Mouse (Mus musculus) midbrain, embryonic 14.5 days (tissue): ENCODE measurements around the gene Ctdsp2. TPM values are rescaled to one million over a fixed set of nuclear protein-coding genes. Genes with fewer than 3 reads are reported as not detected.
A peak's percentile ranks its signal among the peaks of the same experiment; 100 is the strongest.

Experiments used
- ATAC-seq: fragments of 200-750 bp; cut with Nextera tagmentation; 2 replicates; pipeline ENCODE4 v1.8.0; 2017; ENCODE audit warnings: moderate number of reproducible peaks, moderate library complexity; ENCODE audit not compliant: low FRiP score, low TSS enrichment
- DNase-seq: peaks from one replicate; pipeline ENCODE4 v3.0.0-alpha.2; 2015
- H3K27ac ChIP-seq: fragments of 300-500 bp; sonication (generic); replicated peaks from 2 replicates; pipeline ENCODE4 v1.5.1; 2014; ENCODE audit warnings: mild to moderate bottlenecking, low read depth, low read length, moderate library complexity
- H3K27me3 ChIP-seq: fragments of 300-500 bp; sonication (generic); 2 replicates; pipeline ENCODE4 v1.6.1; 2014; ENCODE audit warnings: low read length, control low read depth, mixed read lengths; ENCODE audit not compliant: control insufficient read depth, insufficient read depth
- H3K36me3 ChIP-seq: fragments of 300-500 bp; sonication (generic); 2 replicates; pipeline ENCODE4 v1.6.1; 2014; ENCODE audit warnings: low read length, control low read depth; ENCODE audit not compliant: control insufficient read depth, insufficient read depth
- H3K4me1 ChIP-seq: fragments of 300-500 bp; sonication (generic); 2 replicates; pipeline ENCODE4 v1.6.1; 2014; ENCODE audit warnings: mild to moderate bottlenecking, antibody characterized with exemption, low read length, control low read depth; ENCODE audit not compliant: control insufficient read depth, insufficient read depth
- H3K4me2 ChIP-seq: fragments of 300-500 bp; sonication (generic); 2 replicates; pipeline ENCODE4 v1.6.1; 2014; ENCODE audit warnings: mild to moderate bottlenecking, low read length, moderate library complexity
- H3K4me3 ChIP-seq: fragments of 300-500 bp; sonication (generic); replicated peaks from 2 replicates; pipeline ENCODE4 v1.5.1; 2014; ENCODE audit warnings: low read depth, low read length
- H3K9ac ChIP-seq: fragments of 300-500 bp; sonication (generic); replicated peaks from 2 replicates; pipeline ENCODE4 v1.6.1; 2014; ENCODE audit warnings: mild to moderate bottlenecking, low read length, moderate library complexity
- H3K9me3 ChIP-seq: fragments of 300-500 bp; sonication (generic); 2 replicates; pipeline ENCODE4 v1.6.1; 2016; ENCODE audit warnings: low read length, control low read depth, mixed read lengths; ENCODE audit not compliant: control insufficient read depth
- WGBS: fragments of 180-500 bp; shearing (Covaris S2); extraction: QIAGEN DNeasy Blood & Tissue Kit; methylation state at CpG from one replicate; pipeline ENCODE4 v1.1.7; 2014; 5-methylcytosine and 5-hydroxymethylcytosine counted together
- polyA plus RNA-seq: library from polyadenylated mRNA; unstranded; fragments of >200 nt; fragmentation: Nextera tagmentation; extraction: Ambion mirVana; gene quantifications from 2 replicates; pipeline ENCODE4 v1.2.1, GENCODE M21; 2014

The Ctdsp2 gene
- polyA plus RNA-seq, 1 experiment from 2014 or later = 26.2 TPM

DNA sequence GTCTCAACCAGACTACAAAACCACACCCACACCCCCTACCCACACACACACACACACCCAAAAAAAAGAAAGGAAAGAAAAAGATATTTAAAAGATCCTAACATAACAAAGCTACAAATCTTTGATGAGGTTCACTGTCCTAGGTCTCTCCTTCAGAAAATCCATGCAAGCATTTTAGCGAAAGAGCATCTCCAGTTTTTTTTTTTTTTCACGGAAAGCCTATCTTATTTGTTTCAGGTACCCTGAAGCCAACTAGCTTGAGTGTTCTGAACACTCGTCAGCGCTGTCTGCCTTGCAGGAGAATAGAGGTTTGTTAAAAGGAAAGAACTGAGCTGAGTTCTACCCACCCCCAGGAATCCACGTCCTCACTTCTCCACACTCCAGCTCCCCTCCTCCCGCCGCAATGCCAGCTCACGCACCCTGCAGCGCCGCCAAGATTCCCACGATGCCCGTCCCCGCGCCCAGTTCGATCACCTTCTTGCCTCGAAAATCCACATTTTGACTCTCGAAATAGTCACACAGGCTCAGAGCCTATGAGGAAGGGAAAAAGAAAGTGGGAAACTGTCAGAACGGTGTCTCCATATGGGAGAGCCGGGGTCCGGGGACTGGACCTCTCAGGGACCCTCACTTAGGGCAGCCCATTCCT is 62.2 kb downstream of the Ctdsp2 start:
- WGBS = 1% methylated on average over 20 of the region's 20 CpGs
- Histone ChIP-seq H3K9me3 (no peaks in the 10 kb centered on the region), H3K9ac (peak overlapping the region; percentile 64), H3K27ac (no peak overlapping the region), H3K27me3 (no peaks in the 10 kb centered on the region; the same call in 1 of the 2 replicates), H3K4me2 (peak overlapping the region; percentile 77), H3K4me1 (peaks cover 3% of the 10 kb centered on the region; the same call in 1 of the 2 replicates), H3K36me3 (no peaks in the 10 kb centered on the region), H3K4me3 (peak overlapping the region; percentile 65)
- ATAC-seq (peak; percentile 19; the same call in 1 of the 2 replicates), DNase-seq (peak; percentile 42)

DNA sequence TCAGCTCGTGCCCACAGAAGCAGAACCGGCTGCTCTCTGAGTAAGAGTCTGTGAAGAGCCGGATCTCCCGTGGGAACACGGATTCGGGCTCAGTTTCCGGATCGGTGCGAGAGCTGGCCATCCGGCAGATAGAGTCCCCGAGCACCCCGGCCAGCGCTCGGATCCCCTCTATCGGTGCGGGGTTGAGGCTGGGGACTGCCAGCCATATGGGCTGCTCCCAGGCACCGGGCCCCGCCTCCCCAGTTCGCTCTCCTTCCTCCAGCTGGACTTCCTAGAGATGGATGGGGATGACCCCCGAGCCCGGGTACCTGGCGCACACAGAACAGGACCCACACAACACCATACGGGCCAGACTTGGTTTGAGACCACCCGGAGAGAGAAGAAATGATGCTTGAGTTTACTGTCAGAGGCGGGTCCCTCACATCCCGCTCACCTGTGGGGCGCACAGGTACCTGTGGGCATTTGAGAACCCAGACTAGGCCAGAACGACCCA is 62.8 kb downstream of the Ctdsp2 start, which contains the start of the genes Mettl1 and Eef1akmt3:
Gene Mettl1, plus strand, starts transcription at position 141 of the 493 bp plus-strand sequence.
Gene Eef1akmt3, minus strand, starts transcription at position 240 of the 493 bp plus-strand sequence.
- Histone ChIP-seq H3K9ac (peak within 1 kb of the TSS; percentile 64), H3K9me3 (no peaks in the 10 kb centered on the region), H3K27ac (0 out of 2 replicates have a peak within 1 kb of the TSS, but pooled peaks have one; percentile 26), H3K4me3 (peak within 1 kb of the TSS; percentile 65), H3K36me3 (no peaks in the 10 kb centered on the region), H3K27me3 (no peaks in the 10 kb centered on the region; the same call in 1 of the 2 replicates), H3K4me2 (peak within 1 kb of the TSS; percentile 77), H3K4me1 (peaks cover 3% of the 10 kb centered on the region; the same call in 1 of the 2 replicates)
- DNase-seq (peak; percentile 60), ATAC-seq (peak; percentile 74)
- under 1% methylated on average over 28 of the region's 28 CpGs for WGBS

DNA sequence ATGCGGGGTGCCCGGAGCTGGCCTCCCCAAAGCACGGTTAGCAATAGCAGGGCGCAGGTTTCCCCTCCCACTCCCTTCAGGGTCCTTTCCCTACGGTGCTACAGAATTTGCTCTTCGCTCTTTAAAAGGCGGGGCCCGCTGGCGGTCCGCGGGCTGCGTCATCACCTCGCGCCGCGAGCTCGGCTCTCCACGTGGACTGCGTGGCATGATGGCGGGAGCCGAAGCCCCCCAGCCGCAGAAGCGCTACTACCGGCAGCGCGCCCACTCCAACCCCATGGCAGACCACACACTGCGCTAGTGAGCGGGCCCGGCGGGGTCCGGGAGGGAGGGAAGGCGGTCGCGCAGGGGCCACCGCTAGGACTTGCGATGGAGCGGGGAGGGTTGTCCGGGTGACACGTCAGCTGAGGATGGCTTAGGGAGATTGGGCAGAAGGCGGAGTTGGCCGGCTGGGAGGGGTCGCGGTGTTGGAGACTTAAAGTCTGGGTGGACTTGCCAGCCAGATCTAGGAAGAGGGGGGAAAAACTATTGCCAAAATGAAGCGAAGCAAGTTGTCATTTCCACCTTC is 63.3 kb downstream of the Ctdsp2 start:
- H3K9ac ChIP-seq = peak overlapping the region; percentile 64
- H3K9me3 ChIP-seq = no peaks in the 10 kb centered on the region
- H3K4me2 ChIP-seq = peak overlapping the region; percentile 77
- ATAC-seq (peak; percentile 86), DNase-seq (peak; percentile 97)
- H3K4me3 ChIP-seq = peak overlapping the region; percentile 65
- H3K4me1 ChIP-seq = peaks cover 3% of the 10 kb centered on the region; the same call in 1 of the 2 replicates
- H3K36me3 ChIP-seq = no peaks in the 10 kb centered on the region
- H3K27me3 ChIP-seq = no peaks in the 10 kb centered on the region; the same call in 1 of the 2 replicates
- 0 out of 2 replicates have a peak overlapping the region, but pooled peaks have one; percentile 26 for H3K27ac ChIP-seq
- WGBS = under 1% methylated on average over 44 of the region's 44 CpGs

DNA sequence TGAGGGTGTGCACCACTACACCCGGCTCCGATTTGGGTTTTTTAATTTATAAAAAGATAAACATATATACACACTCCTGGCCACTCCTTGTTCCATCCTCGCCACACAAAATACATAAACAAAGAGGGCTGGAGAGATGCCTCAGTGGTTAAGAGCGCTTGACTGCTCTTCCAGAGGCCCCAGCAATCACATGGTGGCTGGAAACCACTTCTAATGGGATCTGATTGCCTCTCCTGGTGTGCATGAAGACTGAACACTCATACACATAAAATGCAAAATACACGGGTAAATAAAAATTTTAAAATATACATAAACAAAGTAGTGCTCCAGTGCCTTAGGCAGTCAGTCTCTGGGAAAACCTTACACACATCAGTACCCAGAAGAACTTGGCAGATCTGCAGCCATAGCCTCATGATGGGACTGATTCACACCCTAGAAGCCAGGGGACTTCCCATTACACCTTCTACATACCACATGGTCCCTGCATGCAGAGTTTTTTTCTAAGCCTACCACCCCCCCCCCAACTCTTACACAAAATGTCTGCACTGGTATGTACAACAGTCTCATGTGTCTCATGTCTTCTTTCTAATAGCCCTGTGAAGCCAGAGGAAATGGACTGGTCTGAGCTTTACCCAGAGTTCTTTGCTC is 64.1 kb downstream of the Ctdsp2 start:
- Histone ChIP-seq H3K4me3 (peak overlapping the region; percentile 65), H3K9me3 (no peaks in the 10 kb centered on the region), H3K27me3 (peaks cover 1% of the 10 kb centered on the region), H3K36me3 (no peaks in the 10 kb centered on the region), H3K9ac (peak overlapping the region; percentile 24; the same call in 1 of the 2 replicates), H3K4me1 (peaks cover 3% of the 10 kb centered on the region; the same call in 1 of the 2 replicates), H3K4me2 (peak overlapping the region; percentile 77), H3K27ac (no peak overlapping the region)
- DNase-seq (no peak), ATAC-seq (no peak)
- 18% methylated on average over 5 of the region's 5 CpGs for WGBS

DNA sequence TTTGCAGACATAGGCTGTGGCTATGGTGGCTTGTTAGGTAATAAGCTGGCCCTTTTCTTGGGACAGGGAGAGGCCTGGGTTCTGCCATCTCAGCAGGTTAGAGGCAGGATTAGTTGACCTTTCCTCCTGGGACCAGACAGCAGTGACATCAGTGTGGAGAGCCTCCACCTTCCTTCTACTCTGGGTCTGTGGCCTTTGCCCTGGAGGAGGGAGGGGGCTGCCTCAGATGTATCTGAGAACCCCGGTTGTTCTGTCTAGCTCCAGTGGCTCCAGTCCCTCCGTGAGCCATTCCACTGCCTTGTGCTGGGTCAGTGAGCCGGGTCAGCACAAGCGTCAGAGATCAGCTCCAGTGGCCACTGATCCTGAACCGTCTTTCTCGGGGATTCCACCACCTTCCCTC is 64.7 kb downstream of the Ctdsp2 start:
- peaks cover 3% of the 10 kb centered on the region; the same call in 1 of the 2 replicates for H3K4me1 ChIP-seq
- H3K9me3 ChIP-seq = no peaks in the 10 kb centered on the region
- DNase-seq (no peak), ATAC-seq (no peak)
- WGBS = 41% methylated on average over 6 of the region's 6 CpGs
- no peak overlapping the region for H3K9ac ChIP-seq
- H3K4me3 ChIP-seq = no peak overlapping the region
- peaks cover 7% of the 10 kb centered on the region for H3K27me3 ChIP-seq
- no peak overlapping the region for H3K27ac ChIP-seq
- H3K36me3 ChIP-seq = no peaks in the 10 kb centered on the region
- H3K4me2 ChIP-seq = no peak overlapping the region

DNA sequence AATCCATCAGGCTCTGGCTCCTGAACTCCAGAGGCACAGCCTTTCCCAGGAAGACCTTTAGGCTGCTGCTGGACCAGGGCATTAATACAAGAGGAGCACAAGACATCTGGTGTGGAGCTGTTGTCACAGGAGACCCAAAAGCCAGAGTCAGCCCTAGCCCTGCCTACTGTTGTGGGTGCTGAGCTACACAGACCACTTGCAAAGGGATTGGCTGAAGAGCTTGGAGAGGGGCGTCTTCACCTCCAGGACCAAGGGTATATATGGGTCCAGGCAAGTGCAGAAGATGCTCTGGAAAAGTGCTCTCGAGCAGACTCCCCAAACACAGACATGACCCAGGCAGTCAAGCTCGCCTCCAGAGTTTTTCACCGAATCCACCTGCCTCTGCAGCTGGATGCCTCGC is 69.4 kb downstream of the Ctdsp2 start, which contains the start of gene Cyp27b1:
Gene Cyp27b1, plus strand, starts transcription at position 297 of the 400 bp plus-strand sequence.
- peaks cover 5% of the 10 kb centered on the region; the same call in 1 of the 2 replicates for H3K36me3 ChIP-seq
- H3K4me1 ChIP-seq = no peaks in the 10 kb centered on the region
- no peak for DNase-seq
- 23% methylated on average over 5 of the region's 5 CpGs for WGBS
- H3K27me3 ChIP-seq = peaks cover 41% of the 10 kb centered on the region
- H3K9me3 ChIP-seq = no peaks in the 10 kb centered on the region
- no peak within 1 kb of the TSS for H3K4me3 ChIP-seq
- H3K4me2 ChIP-seq = no peak within 1 kb of the TSS
- H3K9ac ChIP-seq = no peak within 1 kb of the TSS
- ATAC-seq = no peak
- no peak within 1 kb of the TSS for H3K27ac ChIP-seq

DNA sequence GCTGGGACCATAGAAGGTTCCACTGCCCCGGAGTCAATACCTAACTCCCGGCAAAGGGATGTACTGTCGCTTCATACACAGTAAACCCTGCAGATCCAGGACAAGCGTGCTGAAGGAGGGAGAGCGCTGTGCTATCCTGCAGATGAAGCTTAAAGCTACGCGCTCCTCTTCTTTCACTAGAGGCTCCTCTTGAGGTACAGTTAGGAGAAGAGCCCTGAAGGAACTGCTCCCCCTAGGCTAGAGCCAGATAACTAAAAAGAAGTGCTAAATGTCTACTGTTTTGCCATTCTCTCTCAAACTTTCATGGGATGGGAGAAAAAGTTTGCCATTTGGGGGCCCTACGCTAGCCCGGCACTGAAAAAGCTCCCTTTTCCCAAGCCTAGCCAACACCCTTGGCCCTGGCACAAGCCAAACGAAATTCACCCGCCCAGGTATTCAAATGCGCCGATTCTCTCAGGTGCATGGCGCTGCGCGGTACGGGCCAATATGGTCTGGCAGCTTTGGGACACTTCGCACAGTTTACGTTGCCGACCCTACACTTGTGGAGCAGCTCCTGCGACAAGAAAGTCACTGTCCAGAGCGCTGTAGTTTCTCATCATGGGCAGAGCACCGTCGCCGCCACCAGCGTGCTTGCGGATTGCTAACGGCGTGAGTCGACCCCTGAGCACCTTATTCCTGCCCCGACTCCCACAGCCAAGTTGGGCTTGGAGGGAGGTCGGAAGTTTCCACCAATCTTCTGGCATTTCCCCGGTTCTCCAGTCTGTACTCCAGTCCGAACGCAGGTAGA is 70.3 kb downstream of the Ctdsp2 start:
- no peak overlapping the region for H3K27ac ChIP-seq
- no peak overlapping the region for H3K4me2 ChIP-seq
- H3K36me3 ChIP-seq = peaks cover 10% of the 10 kb centered on the region
- no peaks in the 10 kb centered on the region for H3K9me3 ChIP-seq
- no peak overlapping the region for H3K4me3 ChIP-seq
- no peak overlapping the region for H3K9ac ChIP-seq
- DNase-seq = no peak
- ATAC-seq = no peak
- H3K4me1 ChIP-seq = no peaks in the 10 kb centered on the region
- 4% methylated on average over 35 of the region's 35 CpGs for WGBS
- peaks cover 41% of the 10 kb centered on the region for H3K27me3 ChIP-seq
